Mouse (Mus musculus): ENCODE data around the gene Gm45837. TPM values are rescaled to one million over a fixed set of nuclear protein-coding genes. Genes with fewer than 3 reads are reported as not detected.

Gm45837 gene
- polyA plus RNA-seq, 1 experiment = 0.55 TPM

DNA sequence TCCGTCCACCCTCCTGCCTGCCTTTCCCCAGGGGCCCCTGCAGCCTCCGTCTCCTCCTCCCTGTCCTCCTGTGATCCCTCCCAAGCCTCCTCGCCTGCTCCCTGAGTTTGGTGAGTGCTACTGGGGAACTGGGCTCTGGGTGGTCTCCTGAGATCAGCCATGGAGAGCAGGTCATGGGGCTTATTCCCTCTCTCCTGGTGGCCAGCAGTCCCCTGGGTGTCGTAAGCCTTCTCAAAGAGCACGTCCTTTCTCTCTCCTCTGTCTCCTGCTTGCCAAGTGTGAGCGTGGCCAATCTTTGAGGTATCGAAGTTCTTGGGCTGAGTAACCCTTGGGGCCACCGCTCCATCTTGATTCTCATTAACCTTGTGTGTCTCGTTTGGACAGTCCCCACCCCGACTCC lies 25.8 kb upstream of the Gm45837 start:
- no peaks in the 10 kb centered on the region for H3K79me2 ChIP-seq (ENCODE audit: control insufficient read depth, insufficient read depth)
- no peak overlapping the region for H3K4me2 ChIP-seq (ENCODE audit: low read depth)
- no peak overlapping the region for H3ac ChIP-seq (ENCODE audit: control insufficient read depth, insufficient read length)
- no peak for TF ChIP-seq TCF12 (IDR thresholded peaks at IDR 0.05; ENCODE audit: insufficient read depth, poor library complexity, severe bottlenecking)
- no peak for TF ChIP-seq SRF (IDR thresholded peaks at IDR 0.05; ENCODE audit: control insufficient read depth, insufficient read length, low read depth)
- no peak for TF ChIP-seq POLR2A (IDR thresholded peaks at IDR 0.05; ENCODE audit: insufficient read length, low read depth)
- TF ChIP-seq USF1 (IDR thresholded peaks at IDR 0.05; ENCODE audit: low read depth) = no peak
- TF ChIP-seq CEBPB (IDR thresholded peaks at IDR 0.05; ENCODE audit: insufficient read depth, poor library complexity, severe bottlenecking) = no peak
- TF ChIP-seq POLR2AphosphoS2 (IDR thresholded peaks at IDR 0.05; ENCODE audit: insufficient read length, low read depth) = no peak
- TF ChIP-seq MYOD1 (IDR thresholded peaks at IDR 0.05; ENCODE audit: control insufficient read depth in 1 of 3, insufficient read length in 2 of 3, low read depth in 2 of 3) = no peak
- TF ChIP-seq MYOG (IDR thresholded peaks at IDR 0.05; ENCODE audit: control insufficient read depth in 1 of 3, insufficient read depth in 1 of 3, insufficient read length in 2 of 3, low read depth in 2 of 3) = no peak
- no peak for TF ChIP-seq E2F4 (IDR thresholded peaks at IDR 0.05; ENCODE audit: insufficient read depth)
- no peak for TF ChIP-seq MAX (IDR thresholded peaks at IDR 0.05; ENCODE audit: low read depth)
- TF ChIP-seq TCF3 (IDR thresholded peaks at IDR 0.05; ENCODE audit: insufficient read length, low read depth) = no peak
- no peak for TF ChIP-seq REST (IDR thresholded peaks at IDR 0.05; ENCODE audit: insufficient read depth, insufficient read length)
- no peaks in the 10 kb centered on the region for H3K36me3 ChIP-seq (ENCODE audit: control insufficient read depth, insufficient read depth)
- H3K27me3 ChIP-seq (ENCODE audit: control insufficient read depth, insufficient read depth, insufficient read length) = no peaks in the 10 kb centered on the region
- H3K4me3 ChIP-seq = no peak overlapping the region

DNA sequence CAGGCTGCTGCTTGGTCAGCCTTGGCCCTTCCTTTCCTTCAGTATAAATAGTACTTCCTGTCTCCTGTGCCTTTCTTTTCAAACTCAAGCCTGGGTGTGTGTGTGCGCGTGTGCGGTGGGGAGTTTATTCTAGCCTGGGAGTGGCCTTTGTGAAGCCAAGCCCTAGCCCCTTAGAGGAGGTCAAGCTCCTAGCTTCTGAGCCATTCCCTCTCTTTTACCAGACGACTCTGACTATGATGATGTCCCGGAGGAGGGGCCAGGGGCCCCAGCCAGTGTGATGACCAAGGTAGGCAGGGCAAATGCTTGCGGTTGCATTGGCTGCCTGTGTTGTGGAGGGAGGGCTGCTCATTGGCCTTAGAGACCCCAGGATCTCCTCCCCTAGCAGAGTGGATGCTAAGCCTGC lies 25.4 kb upstream of the Gm45837 start:
- no peaks in the 10 kb centered on the region for H3K36me3 ChIP-seq (ENCODE audit: control insufficient read depth, insufficient read depth)
- H3K27me3 ChIP-seq (ENCODE audit: control insufficient read depth, insufficient read depth, insufficient read length) = no peaks in the 10 kb centered on the region
- H3K79me2 ChIP-seq (ENCODE audit: control insufficient read depth, insufficient read depth) = no peaks in the 10 kb centered on the region
- TF ChIP-seq USF1 (IDR thresholded peaks at IDR 0.05; ENCODE audit: low read depth) (no peak), E2F4 (IDR thresholded peaks at IDR 0.05; ENCODE audit: insufficient read depth) (no peak), MYOD1 (IDR thresholded peaks at IDR 0.05; ENCODE audit: control insufficient read depth in 1 of 3, insufficient read length in 2 of 3, low read depth in 2 of 3) (no peak), TCF12 (IDR thresholded peaks at IDR 0.05; ENCODE audit: insufficient read depth, poor library complexity, severe bottlenecking) (no peak), SRF (IDR thresholded peaks at IDR 0.05; ENCODE audit: control insufficient read depth, insufficient read length, low read depth) (no peak), MAX (IDR thresholded peaks at IDR 0.05; ENCODE audit: low read depth) (no peak), REST (IDR thresholded peaks at IDR 0.05; ENCODE audit: insufficient read depth, insufficient read length) (no peak), TCF3 (IDR thresholded peaks at IDR 0.05; ENCODE audit: insufficient read length, low read depth) (no peak), POLR2A (IDR thresholded peaks at IDR 0.05; ENCODE audit: insufficient read length, low read depth) (no peak), MYOG (IDR thresholded peaks at IDR 0.05; ENCODE audit: control insufficient read depth in 1 of 3, insufficient read depth in 1 of 3, insufficient read length in 2 of 3, low read depth in 2 of 3) (no peak), CEBPB (IDR thresholded peaks at IDR 0.05; ENCODE audit: insufficient read depth, poor library complexity, severe bottlenecking) (no peak), POLR2AphosphoS2 (IDR thresholded peaks at IDR 0.05; ENCODE audit: insufficient read length, low read depth) (no peak)
- H3ac ChIP-seq (ENCODE audit: control insufficient read depth, insufficient read length) = no peak overlapping the region
- no peak overlapping the region for H3K4me3 ChIP-seq
- H3K4me2 ChIP-seq (ENCODE audit: low read depth) = no peak overlapping the region

DNA sequence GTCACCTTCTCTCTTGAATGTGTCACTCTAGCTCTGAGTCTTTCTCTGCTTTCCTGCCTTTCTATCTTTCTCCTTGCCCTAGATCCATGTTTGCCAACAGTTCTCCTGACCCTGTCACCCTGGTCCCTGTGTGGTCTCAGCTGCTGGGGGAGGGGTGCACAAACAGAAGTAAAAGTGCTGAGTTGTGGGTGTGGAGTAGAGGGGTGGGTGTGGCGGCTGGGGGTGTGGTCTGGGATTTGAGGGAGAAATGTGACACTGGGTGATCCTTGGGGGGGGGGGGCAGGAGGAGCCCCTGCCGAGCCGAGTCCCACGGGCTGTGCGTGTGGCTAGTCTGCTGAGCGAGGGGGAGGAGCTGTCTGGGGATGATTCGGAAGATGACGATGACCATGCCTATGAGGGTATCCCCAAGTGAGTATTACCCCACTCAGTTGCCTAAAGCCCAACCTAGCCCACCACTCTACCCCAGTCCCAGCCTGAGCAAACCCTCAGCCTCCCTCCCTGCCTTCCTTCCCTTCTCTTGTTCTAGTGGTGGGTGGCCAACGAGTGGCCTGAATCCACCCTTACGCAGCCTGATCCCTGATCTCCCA lies 24.7 kb upstream of the Gm45837 start:
- Histone ChIP-seq H3ac (ENCODE audit: control insufficient read depth, insufficient read length) (no peak overlapping the region), H3K79me2 (ENCODE audit: control insufficient read depth, insufficient read depth) (no peaks in the 10 kb centered on the region), H3K4me2 (ENCODE audit: low read depth) (no peak overlapping the region), H3K4me3 (no peak overlapping the region), H3K27me3 (ENCODE audit: control insufficient read depth, insufficient read depth, insufficient read length) (no peaks in the 10 kb centered on the region), H3K36me3 (ENCODE audit: control insufficient read depth, insufficient read depth) (no peaks in the 10 kb centered on the region)
- no peak for TF ChIP-seq MAX (IDR thresholded peaks at IDR 0.05; ENCODE audit: low read depth)
- no peak for TF ChIP-seq MYOD1 (IDR thresholded peaks at IDR 0.05; ENCODE audit: control insufficient read depth in 1 of 3, insufficient read length in 2 of 3, low read depth in 2 of 3)
- no peak for TF ChIP-seq TCF3 (IDR thresholded peaks at IDR 0.05; ENCODE audit: insufficient read length, low read depth)
- no peak for TF ChIP-seq USF1 (IDR thresholded peaks at IDR 0.05; ENCODE audit: low read depth)
- no peak for TF ChIP-seq MYOG (IDR thresholded peaks at IDR 0.05; ENCODE audit: control insufficient read depth in 1 of 3, insufficient read depth in 1 of 3, insufficient read length in 2 of 3, low read depth in 2 of 3)

DNA sequence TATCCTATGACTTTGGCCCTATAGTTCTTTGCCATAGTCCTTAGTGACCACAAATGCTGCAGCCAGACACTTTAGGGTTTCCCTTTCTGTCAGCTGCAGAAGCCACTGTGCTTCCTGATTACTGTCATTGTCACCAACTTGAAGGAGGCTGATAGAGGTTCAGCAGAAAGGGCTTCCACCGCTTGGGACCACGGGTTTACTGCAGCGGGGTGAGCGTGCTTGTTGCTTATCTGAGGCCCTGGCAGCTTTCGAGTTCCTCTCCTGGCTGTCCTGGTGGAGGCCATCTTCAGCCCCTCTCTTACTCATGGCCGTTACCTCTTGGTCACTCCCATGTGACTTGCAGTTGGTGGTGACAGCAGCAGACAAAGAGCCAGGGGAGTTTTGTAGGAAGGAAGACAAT lies 21.4 kb upstream of the Gm45837 start:
- Histone ChIP-seq H3K4me2 (ENCODE audit: low read depth) (no peak overlapping the region), H3K4me3 (no peak overlapping the region), H3K79me2 (ENCODE audit: control insufficient read depth, insufficient read depth) (no peaks in the 10 kb centered on the region), H3K36me3 (ENCODE audit: control insufficient read depth, insufficient read depth) (no peaks in the 10 kb centered on the region), H3K27me3 (ENCODE audit: control insufficient read depth, insufficient read depth, insufficient read length) (no peaks in the 10 kb centered on the region), H3ac (ENCODE audit: control insufficient read depth, insufficient read length) (no peak overlapping the region)
- TF ChIP-seq MAX (IDR thresholded peaks at IDR 0.05; ENCODE audit: low read depth) = no peak
- no peak for TF ChIP-seq SRF (IDR thresholded peaks at IDR 0.05; ENCODE audit: control insufficient read depth, insufficient read length, low read depth)

DNA sequence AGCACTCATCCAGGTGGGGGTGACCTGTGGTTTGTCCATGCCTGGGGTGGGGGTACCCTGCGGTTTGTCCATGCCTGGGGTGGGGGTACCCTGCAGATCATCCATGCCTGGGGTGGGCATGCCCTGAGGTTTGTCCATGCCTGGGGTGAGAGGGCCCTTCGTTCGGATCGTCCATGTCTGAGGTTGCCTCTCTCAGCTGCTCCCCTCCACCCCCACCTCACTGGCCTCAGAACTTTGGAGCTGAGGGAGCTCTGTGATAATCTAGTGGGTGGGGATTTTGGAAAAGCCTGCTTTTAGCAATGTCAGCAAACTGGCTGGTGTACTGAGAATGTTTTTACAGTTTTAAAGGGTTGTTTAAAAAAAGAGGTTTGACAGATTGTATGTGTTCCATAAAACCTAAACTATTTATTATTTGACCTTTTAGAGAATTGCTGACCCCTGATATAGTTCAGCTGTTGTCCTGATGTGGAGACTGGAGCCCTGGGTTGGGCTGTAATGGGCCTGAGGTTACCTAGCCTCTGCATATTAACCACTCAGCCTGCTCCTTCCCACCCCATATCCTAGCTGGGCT lies 18.7 kb upstream of the Gm45837 start:
- no peak overlapping the region for H3ac ChIP-seq (ENCODE audit: control insufficient read depth, insufficient read length)
- no peaks in the 10 kb centered on the region for H3K27me3 ChIP-seq (ENCODE audit: control insufficient read depth, insufficient read depth, insufficient read length)
- no peak overlapping the region for H3K4me3 ChIP-seq
- TF ChIP-seq TCF3 (IDR thresholded peaks at IDR 0.05; ENCODE audit: insufficient read length, low read depth) (no peak), REST (IDR thresholded peaks at IDR 0.05; ENCODE audit: insufficient read depth, insufficient read length) (no peak), POLR2A (IDR thresholded peaks at IDR 0.05; ENCODE audit: insufficient read length, low read depth) (no peak), SRF (IDR thresholded peaks at IDR 0.05; ENCODE audit: control insufficient read depth, insufficient read length, low read depth) (no peak), POLR2AphosphoS2 (IDR thresholded peaks at IDR 0.05; ENCODE audit: insufficient read length, low read depth) (no peak), MYOG (IDR thresholded peaks at IDR 0.05; ENCODE audit: control insufficient read depth in 1 of 3, insufficient read depth in 1 of 3, insufficient read length in 2 of 3, low read depth in 2 of 3) (no peak), CEBPB (IDR thresholded peaks at IDR 0.05; ENCODE audit: insufficient read depth, poor library complexity, severe bottlenecking) (no peak)
- H3K79me2 ChIP-seq (ENCODE audit: control insufficient read depth, insufficient read depth) = no peaks in the 10 kb centered on the region
- H3K36me3 ChIP-seq (ENCODE audit: control insufficient read depth, insufficient read depth) = no peaks in the 10 kb centered on the region
- H3K4me2 ChIP-seq (ENCODE audit: low read depth) = no peak overlapping the region
